Mouse (Mus musculus) embryo, embryonic 10.5 days (tissue): ENCODE results near the gene Kirrel2.
"Not testable (repeated sequence)": the region's sequence is repeated elsewhere in the genome, so short reads cannot be mapped to it uniquely, and the experiment has no call there.

ENCODE experiments used
- DNase-seq: peaks from one replicate; pipeline ENCODE4 v3.0.0-alpha.2; 2015; ENCODE audit warnings: low spot score

Kirrel2 gene

GRCm38 (mm10) chr7:30457629-30458330 is at the start of gene Kirrel2, which contains the start of gene Nphs1:
Gene Kirrel2 (minus strand): TSS chr7:30457690.
Gene Nphs1 (plus strand): TSS chr7:30458315.
- DNase-seq, result peak; percentile 56

- not testable (repeated sequence) for DNase-seq
These were observed 43.7 kb upstream of the Kirrel2 start for GRCm38 (mm10) chr7:30501159-30501558.

GRCm38 (mm10) chr7:30495506-30496042 is 38.1 kb upstream of the Kirrel2 start:
- not testable (repeated sequence) for DNase-seq

GRCm38 (mm10) chr7:30493401-30493931 is 36.0 kb upstream of the Kirrel2 start, which contains the start of gene Prodh2:
Gene Prodh2 (plus strand): TSS chr7:30493622.
- no peak for DNase-seq

- peak; percentile 88 for DNase-seq
These were observed 35.3 kb upstream of the Kirrel2 start for GRCm38 (mm10) chr7:30492765-30493164.

- peak; percentile 26 for DNase-seq
These were observed 33.4 kb upstream of the Kirrel2 start for GRCm38 (mm10) chr7:30490957-30491307.

- peak; percentile 79 for DNase-seq
These were observed 32.9 kb upstream of the Kirrel2 start for GRCm38 (mm10) chr7:30490251-30490956.

- DNase-seq, result peak; percentile 76
These were observed 26.8 kb upstream of the Kirrel2 start for GRCm38 (mm10) chr7:30484250-30484649.

- DNase-seq, result peak; percentile 67
These were observed 20.2 kb upstream of the Kirrel2 start for GRCm38 (mm10) chr7:30477415-30478381.

GRCm38 (mm10) chr7:30476136-30476535 is 18.6 kb upstream of the Kirrel2 start:
- not testable (repeated sequence) for DNase-seq

- no peak for DNase-seq
These were observed 17.5 kb upstream of the Kirrel2 start for GRCm38 (mm10) chr7:30474999-30475398.

GRCm38 (mm10) chr7:30472411-30472810 is 14.9 kb upstream of the Kirrel2 start:
- peak; percentile 65 for DNase-seq

- no peak for DNase-seq
These were observed 7.4 kb upstream of the Kirrel2 start for GRCm38 (mm10) chr7:30464816-30465300.

- no peak for DNase-seq
These were observed 6.5 kb upstream of the Kirrel2 start for GRCm38 (mm10) chr7:30463996-30464395.

- no peak for DNase-seq
These were observed 6.1 kb upstream of the Kirrel2 start for GRCm38 (mm10) chr7:30463568-30463967.

- DNase-seq, result no peak
These were observed 2.0 kb upstream of the Kirrel2 start for GRCm38 (mm10) chr7:30459484-30459883.

GRCm38 (mm10) chr7:30456911-30457628 is 420 bp downstream of the Kirrel2 start:
- DNase-seq, result no peak

GRCm38 (mm10) chr7:30456487-30456886 is 1.0 kb downstream of the Kirrel2 start:
- no peak for DNase-seq

GRCm38 (mm10) chr7:30454259-30454658 is 3.2 kb downstream of the Kirrel2 start:
- no peak for DNase-seq

- no peak for DNase-seq
These were observed 3.7 kb downstream of the Kirrel2 start for GRCm38 (mm10) chr7:30453766-30454165.

GRCm38 (mm10) chr7:30453327-30453726 is 4.2 kb downstream of the Kirrel2 start:
- DNase-seq, result no peak
